ENCODE assay signal across 24 mouse cellular contexts in the genomic region with DNA sequence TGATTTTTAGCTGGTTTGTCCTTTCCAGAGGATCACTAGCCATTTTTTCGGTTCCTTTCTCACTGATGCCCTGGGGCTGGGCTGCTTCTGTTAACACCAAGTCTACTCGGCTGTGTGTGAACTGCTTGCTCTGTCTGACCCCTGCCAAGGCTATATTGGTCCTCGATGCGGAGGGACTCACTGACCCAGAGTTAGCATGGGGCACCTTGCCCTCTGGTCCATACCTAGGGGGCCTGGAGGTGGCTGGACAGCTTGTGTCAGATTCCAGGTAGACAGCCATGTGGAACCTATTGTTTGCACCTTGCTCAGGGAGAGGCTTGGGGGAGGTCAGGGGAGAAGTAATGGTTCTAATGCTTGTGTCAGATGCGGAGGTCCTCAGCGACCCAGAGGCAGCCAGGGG. TPM values are rescaled to one million over a fixed set of nuclear protein-coding genes. Genes with fewer than 3 reads are reported as not detected.
DNase-seq lines count a peak whose midpoint lies in the region; ATAC-seq lines count a peak whose summit lies in the region.
"Had no signal": no experiment of that assay in that cellular context is flagged by ENCODE, and none has a peak within 500 bp of the region (broad histone marks: within the 10 kb centered on the region; RNA-seq: fewer than 3 reads in every experiment).

No protein-coding gene starts in this region.

- H3K9me3 ChIP-seq in midbrain, embryonic 11.5 days (ENCODE audit: control insufficient read depth, low read length): no peaks in the 10 kb centered on the region
- H3K9me3 ChIP-seq in midbrain, embryonic 10.5 days (replicated peaks): no peaks in the 10 kb centered on the region
- no peaks in the 10 kb centered on the region for H3K9me3 ChIP-seq in kidney, embryonic 16.5 days (ENCODE audit: low read length)
- H3K9me3 ChIP-seq in intestine, embryonic 15.5 days: no peaks in the 10 kb centered on the region
- H3K9me3 ChIP-seq: forebrain, embryonic 13.5 days; heart, embryonic 12.5 days; neural tube, embryonic 12.5 days had no signal

- no peaks in the 10 kb centered on the region for H3K27me3 ChIP-seq in midbrain, embryonic 11.5 days (ENCODE audit: control insufficient read depth, insufficient read depth, low read length)
- peaks cover 27% of the 10 kb centered on the region for H3K27me3 ChIP-seq in midbrain, embryonic 10.5 days (ENCODE audit: low read depth, poor library complexity, severe bottlenecking)
- no peaks in the 10 kb centered on the region for H3K27me3 ChIP-seq in kidney, embryonic 16.5 days (ENCODE audit: insufficient read depth, low read length)
- no peaks in the 10 kb centered on the region for H3K27me3 ChIP-seq in intestine, embryonic 15.5 days (replicated peaks)
- H3K27me3 ChIP-seq: forebrain, embryonic 13.5 days; neural tube, embryonic 12.5 days had no signal

- H3K4me1 ChIP-seq in midbrain, embryonic 11.5 days (ENCODE audit: control insufficient read depth, insufficient read depth, low read length): peaks cover 11% of the 10 kb centered on the region
- peaks cover 47% of the 10 kb centered on the region for H3K4me1 ChIP-seq in midbrain, embryonic 10.5 days
- peaks cover 36% of the 10 kb centered on the region for H3K4me1 ChIP-seq in kidney, embryonic 16.5 days (ENCODE audit: insufficient read depth, low read length)
- H3K4me1 ChIP-seq in intestine, embryonic 15.5 days (replicated peaks): peaks cover 13% of the 10 kb centered on the region

- H3K27ac ChIP-seq in midbrain, embryonic 11.5 days (ENCODE audit: low read depth, low read length): no peak overlapping the region
- no peak overlapping the region for H3K27ac ChIP-seq in midbrain, embryonic 10.5 days (replicated peaks)
- H3K27ac ChIP-seq in kidney, embryonic 16.5 days (ENCODE audit: low read length): peak overlapping the region; percentile 65
- H3K27ac ChIP-seq in intestine, embryonic 15.5 days: no peak overlapping the region
- H3K27ac ChIP-seq: forebrain, embryonic 13.5 days; hindbrain, postnatal 0 days; left cerebral cortex, adult 2 months; neural tube, embryonic 12.5 days had no signal

- no peak for ATAC-seq in midbrain, embryonic 11.5 days (ENCODE audit: low FRiP score)
- peak; percentile 83 for ATAC-seq in kidney, embryonic 16.5 days (ENCODE audit: low FRiP score, low TSS enrichment)
- ATAC-seq in intestine, embryonic 15.5 days: no peak
- ATAC-seq: CD4-positive, CD25-positive, alpha-beta regulatory T cell, adult 4 months; forebrain, embryonic 13.5 days; hindbrain, postnatal 0 days; intestine, postnatal 0 days had no signal

- H3K4me2 ChIP-seq in midbrain, embryonic 11.5 days: no peak overlapping the region
- no peak overlapping the region for H3K4me2 ChIP-seq in kidney, embryonic 16.5 days (replicated peaks; ENCODE audit: low read depth, low read length)
- H3K4me2 ChIP-seq in intestine, embryonic 15.5 days (replicated peaks): no peak overlapping the region
- H3K4me2 ChIP-seq: forebrain, embryonic 13.5 days; heart, embryonic 12.5 days; neural tube, embryonic 12.5 days had no signal

- H3K9ac ChIP-seq in midbrain, embryonic 11.5 days (ENCODE audit: low read length): no peak overlapping the region
- H3K9ac ChIP-seq in kidney, embryonic 16.5 days (replicated peaks; ENCODE audit: low read length): no peak overlapping the region
- H3K9ac ChIP-seq in intestine, embryonic 15.5 days: no peak overlapping the region
- H3K9ac ChIP-seq: forebrain, embryonic 13.5 days; heart, embryonic 12.5 days; neural tube, embryonic 12.5 days had no signal

- H3K4me3 ChIP-seq in midbrain, embryonic 11.5 days (ENCODE audit: low read depth, low read length): no peak overlapping the region
- no peak overlapping the region for H3K4me3 ChIP-seq in midbrain, embryonic 10.5 days
- H3K4me3 ChIP-seq in kidney, embryonic 16.5 days (ENCODE audit: low read length): no peak overlapping the region
- H3K4me3 ChIP-seq in intestine, embryonic 15.5 days (replicated peaks): no peak overlapping the region
- H3K4me3 ChIP-seq: forebrain, embryonic 13.5 days; heart, embryonic 12.5 days; left cerebral cortex, adult 2 months; neural tube, embryonic 12.5 days had no signal

- H3K36me3 ChIP-seq in midbrain, embryonic 11.5 days (ENCODE audit: control insufficient read depth, insufficient read depth, low read length): no peaks in the 10 kb centered on the region
- H3K36me3 ChIP-seq in midbrain, embryonic 10.5 days: peaks cover 24% of the 10 kb centered on the region
- peaks cover 3% of the 10 kb centered on the region for H3K36me3 ChIP-seq in kidney, embryonic 16.5 days (ENCODE audit: insufficient read depth, low read length)
- H3K36me3 ChIP-seq in intestine, embryonic 15.5 days: no peaks in the 10 kb centered on the region
- H3K36me3 ChIP-seq: neural tube, embryonic 12.5 days had no signal

- DNase-seq in midbrain, embryonic 11.5 days (ENCODE audit: low spot score, missing footprints): peak; percentile 82
- DNase-seq in midbrain, embryonic 10.5 days (ENCODE audit: low spot score): no peak
- peak; percentile 43 for DNase-seq in kidney, adult 18-20 months
- peak; percentile 45 to 67 for DNase-seq in kidney, postnatal 4 days
- no peak for DNase-seq in Muller cell, postnatal 12 days (ENCODE audit: inconsistent ontology term)
- DNase-seq in cerebellum, adult 9-10 months: no peak
- DNase-seq: adrenal gland, postnatal 10 days; cerebellum, postnatal 36 days; embryo, embryonic 11 days; gastrocnemius, postnatal 14 days; liver; midbrain, embryonic 14.5 days had no signal

- 80% methylated on average over 6 of the region's 6 CpGs for WGBS in midbrain, embryonic 11.5 days
- 86% methylated on average over 6 of the region's 6 CpGs for WGBS in midbrain, embryonic 10.5 days
- 49% methylated on average over 6 of the region's 6 CpGs for WGBS in kidney, embryonic 16.5 days
- 93% methylated on average over 6 of the region's 6 CpGs for WGBS in intestine, embryonic 15.5 days

RNA-seq across cellular contexts. Expression of gene 1810049J17Rik, which starts 52.2 kb away (rescaled TPM):
- polyA plus RNA-seq in midbrain, embryonic 11.5 days (2014; fragmentation: Nextera tagmentation; extraction: Ambion mirVana): 0.94 and 2.5 TPM in 2 replicates
- polyA plus RNA-seq in midbrain, embryonic 10.5 days (2016; fragmentation: Nextera tagmentation; extraction: Ambion mirVana): 0.58 TPM in 1 of 2 replicates, not detected in the other
- polyA plus RNA-seq in kidney, embryonic 16.5 days (2015; fragmentation: Nextera tagmentation; extraction: Ambion mirVana): 0.71 and 0.72 TPM in 2 replicates
- polyA plus RNA-seq in intestine, embryonic 15.5 days (2015; fragmentation: Nextera tagmentation; extraction: Ambion mirVana): 0.69 and 1.8 TPM in 2 replicates
- polyA plus RNA-seq: CD4-positive, CD25-positive, alpha-beta regulatory T cell, adult 4 months; cerebellum, adult 2 months; forebrain, embryonic 13.5 days; frontal cortex, adult 2 months; hindbrain, embryonic 11.5 days had no signal

RNA-seq across cellular contexts. Expression of gene Golph3, which starts 52.7 kb away (rescaled TPM):
- 114 and 118 TPM in 2 replicates for polyA plus RNA-seq in midbrain, embryonic 11.5 days (2014; fragmentation: Nextera tagmentation; extraction: Ambion mirVana)
- polyA plus RNA-seq in midbrain, embryonic 10.5 days (2016; fragmentation: Nextera tagmentation; extraction: Ambion mirVana): 69.0 and 73.3 TPM in 2 replicates
- polyA plus RNA-seq in kidney, embryonic 16.5 days (2015; fragmentation: Nextera tagmentation; extraction: Ambion mirVana): 81.5 and 84.7 TPM in 2 replicates
- polyA plus RNA-seq in intestine, embryonic 15.5 days (2015; fragmentation: Nextera tagmentation; extraction: Ambion mirVana): 79.5 and 85.1 TPM in 2 replicates

Comparison
In these comparisons a context has a peak if more than half of its experiments do, and no peak if none do; other contexts are left out.
1. DNase-seq: peak in midbrain, embryonic 11.5 days (single experiment), kidney, adult 18-20 months (single experiment) and kidney, postnatal 4 days (2 of 2); none in midbrain, embryonic 10.5 days (single experiment), Muller cell, postnatal 12 days (single experiment) and cerebellum, adult 9-10 months (single experiment).